Mouse (Mus musculus) embryonic facial prominence, embryonic 12.5 days (tissue): ENCODE measurements around the gene Lonp1. TPM values are rescaled to one million over a fixed set of nuclear protein-coding genes. Genes with fewer than 3 reads are reported as not detected.
"Not testable (repeated sequence)": the region's sequence is repeated elsewhere in the genome, so short reads cannot be mapped to it uniquely, and the experiment has no call there.

Experiments
- ATAC-seq: fragments of 200-750 bp; cut with Nextera tagmentation; 2 replicates; pipeline ENCODE4 v1.8.0; 2017; ENCODE audit not compliant: insufficient number of reproducible peaks, insufficient read depth, low FRiP score, low TSS enrichment
- H3K27ac ChIP-seq: fragments of 300-500 bp; sonication (generic); 2 replicates; pipeline ENCODE4 v1.5.1; 2016; ENCODE audit warnings: mild to moderate bottlenecking
- H3K27me3 ChIP-seq: fragments of 300-500 bp; sonication (generic); 2 replicates; pipeline ENCODE4 v1.6.1; 2016; ENCODE audit warnings: mild to moderate bottlenecking, moderate library complexity
- H3K36me3 ChIP-seq: fragments of 300-500 bp; sonication (generic); 2 replicates; pipeline ENCODE4 v1.6.1; 2016; ENCODE audit warnings: mild to moderate bottlenecking
- H3K4me1 ChIP-seq: fragments of 300-500 bp; sonication (generic); 2 replicates; pipeline ENCODE4 v1.6.1; 2016
- H3K4me2 ChIP-seq: fragments of 300-500 bp; sonication (generic); replicated peaks from 2 replicates; pipeline ENCODE4 v1.6.1; 2016; ENCODE audit warnings: mild to moderate bottlenecking, moderate library complexity
- H3K4me3 ChIP-seq: fragments of 300-500 bp; sonication (generic); 2 replicates; pipeline ENCODE4 v1.5.1; 2016; ENCODE audit warnings: mild to moderate bottlenecking
- H3K9ac ChIP-seq: fragments of 300-500 bp; sonication (generic); 2 replicates; pipeline ENCODE4 v1.6.1; 2016; ENCODE audit warnings: mild to moderate bottlenecking, moderate library complexity
- H3K9me3 ChIP-seq: fragments of 300-500 bp; sonication (generic); 2 replicates; pipeline ENCODE4 v1.6.1; 2016; ENCODE audit warnings: mild to moderate bottlenecking, moderate library complexity
- WGBS: fragments of 180-500 bp; shearing (Covaris S2); methylation state at CpG from one replicate; pipeline ENCODE4 v1.1.7; 2016; 5-methylcytosine and 5-hydroxymethylcytosine counted together
- polyA plus RNA-seq: library from polyadenylated mRNA; unstranded; fragments of >200 nt; fragmentation: Nextera tagmentation; extraction: Ambion mirVana; gene quantifications from 2 replicates; pipeline ENCODE4 v1.2.1, GENCODE M21; 2016

The Lonp1 gene
- polyA plus RNA-seq, 1 experiment from 2014 or later = 66.9 TPM

- Histone ChIP-seq H3K36me3 (no peaks in the 10 kb centered on the region), H3K9me3 (no peaks in the 10 kb centered on the region), H3K9ac (no peak overlapping the region), H3K4me1 (no peaks in the 10 kb centered on the region), H3K4me3 (no peak overlapping the region), H3K4me2 (no peak overlapping the region), H3K27ac (no peak overlapping the region), H3K27me3 (no peaks in the 10 kb centered on the region)
- WGBS = 79% methylated on average over 3 of the region's 3 CpGs
- ATAC-seq = no peak
Observed at GRCm38 (mm10) chr17:56655311-56655710, 28.6 kb upstream of the Lonp1 start.

DNA sequence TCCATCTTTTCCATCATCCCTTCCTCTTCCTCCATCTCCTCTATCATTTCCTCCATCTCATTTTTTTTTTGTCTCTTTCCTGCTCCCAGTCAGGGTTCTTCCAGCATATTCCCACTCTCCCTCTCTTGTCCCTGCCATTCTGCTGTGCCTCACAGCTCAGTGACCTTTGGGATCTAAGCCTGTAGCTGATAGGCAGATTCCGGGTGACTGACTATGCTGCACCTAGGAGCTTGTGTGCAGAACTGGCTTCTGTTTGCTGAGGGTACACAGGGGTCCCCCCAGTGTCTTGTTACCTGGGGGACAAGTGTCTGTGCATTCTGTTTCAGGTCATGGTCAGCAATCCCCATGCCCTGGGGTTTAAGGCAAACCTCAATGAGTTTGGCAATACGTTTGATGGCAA, 28.1 kb upstream of the Lonp1 start:
- 73% methylated on average over 2 of the region's 2 CpGs for WGBS
- H3K4me3 ChIP-seq = no peak overlapping the region
- H3K9ac ChIP-seq = no peak overlapping the region; the same call in 1 of the 2 replicates
- H3K9me3 ChIP-seq = no peaks in the 10 kb centered on the region
- H3K27ac ChIP-seq = no peak overlapping the region
- no peak for ATAC-seq
- H3K27me3 ChIP-seq = no peaks in the 10 kb centered on the region
- no peaks in the 10 kb centered on the region for H3K4me1 ChIP-seq
- H3K36me3 ChIP-seq = no peaks in the 10 kb centered on the region
- H3K4me2 ChIP-seq = no peak overlapping the region

GRCm38 (mm10) chr17:56651801-56652200, 25.1 kb upstream of the Lonp1 start:
- Histone ChIP-seq H3K4me1 (no peaks in the 10 kb centered on the region), H3K9me3 (no peaks in the 10 kb centered on the region), H3K36me3 (no peaks in the 10 kb centered on the region), H3K4me2 (no peak overlapping the region), H3K4me3 (no peak overlapping the region), H3K27ac (no peak overlapping the region), H3K27me3 (no peaks in the 10 kb centered on the region), H3K9ac (no peak overlapping the region)
- no peak for ATAC-seq
- 34% methylated on average over 10 of the region's 10 CpGs for WGBS

DNA sequence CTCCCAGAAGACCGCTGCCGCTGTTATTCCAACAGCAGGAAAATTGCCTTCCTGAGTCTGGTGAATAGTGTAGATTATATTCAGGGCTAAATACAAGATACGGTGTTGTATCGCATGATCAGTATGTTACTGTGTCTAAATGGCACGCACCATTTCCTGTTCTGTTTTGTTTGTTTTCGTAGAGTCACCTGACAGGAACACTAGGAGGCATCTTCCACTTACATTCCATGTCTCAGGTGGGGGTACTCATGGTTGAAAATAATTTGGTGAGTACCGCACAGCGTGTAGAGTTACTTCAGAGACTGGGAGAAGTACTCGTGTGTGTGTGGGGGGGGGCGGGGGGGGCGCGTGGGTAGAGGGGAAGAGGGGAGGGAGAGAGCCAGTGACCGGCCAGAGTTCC, 20.9 kb upstream of the Lonp1 start:
- Histone ChIP-seq H3K9me3 (no peaks in the 10 kb centered on the region), H3K9ac (no peak overlapping the region), H3K4me3 (no peak overlapping the region), H3K27ac (no peak overlapping the region), H3K4me2 (no peak overlapping the region), H3K4me1 (no peaks in the 10 kb centered on the region), H3K27me3 (no peaks in the 10 kb centered on the region), H3K36me3 (no peaks in the 10 kb centered on the region)
- ATAC-seq = no peak
- WGBS = 61% methylated on average over 13 of the region's 13 CpGs

DNA sequence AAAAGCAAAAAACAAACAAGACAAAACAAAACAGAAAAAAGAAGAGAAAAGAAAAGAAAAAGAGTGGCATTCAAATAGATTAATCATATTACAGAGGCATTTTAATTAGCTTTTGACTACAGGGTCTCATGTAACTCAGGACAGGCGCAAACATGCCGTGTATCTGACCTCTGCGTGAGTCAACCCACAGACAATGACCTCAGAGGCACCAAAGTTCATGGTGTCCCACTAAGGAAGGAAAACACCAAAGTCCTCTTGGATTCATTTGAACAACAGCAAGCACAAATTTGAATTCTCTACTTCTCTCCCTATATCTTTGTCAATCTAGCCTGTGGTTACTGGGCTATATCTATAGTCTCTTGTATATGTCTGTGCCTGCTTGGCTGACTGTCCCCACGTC, 16.6 kb upstream of the Lonp1 start:
- no peaks in the 10 kb centered on the region for H3K27me3 ChIP-seq
- H3K4me2 ChIP-seq = no peak overlapping the region
- no peaks in the 10 kb centered on the region for H3K4me1 ChIP-seq
- no peak overlapping the region for H3K27ac ChIP-seq
- H3K9ac ChIP-seq = no peak overlapping the region
- H3K4me3 ChIP-seq = no peak overlapping the region
- H3K9me3 ChIP-seq = no peaks in the 10 kb centered on the region
- ATAC-seq = no peak
- WGBS = 83% methylated on average over 4 of the region's 4 CpGs
- no peaks in the 10 kb centered on the region for H3K36me3 ChIP-seq

DNA sequence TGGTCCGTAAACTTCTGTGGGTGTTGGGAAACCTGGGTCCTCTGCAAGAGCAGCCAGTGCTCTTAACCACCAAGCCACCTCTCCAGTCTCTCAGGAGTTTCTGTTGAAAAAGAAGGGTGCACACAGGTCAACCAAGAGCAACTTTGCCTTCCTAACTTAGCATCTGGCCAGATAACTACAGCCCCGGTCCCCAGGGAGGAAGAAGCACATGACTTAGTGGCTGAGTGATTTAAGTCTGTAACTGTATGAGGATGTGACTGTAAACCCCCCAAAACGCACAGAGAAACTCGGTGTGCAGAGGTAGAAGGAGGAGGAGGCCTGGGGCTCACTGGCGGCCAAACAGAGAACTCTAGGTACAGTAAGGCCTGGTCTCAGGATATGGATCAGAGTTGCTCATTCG, 7.3 kb upstream of the Lonp1 start:
- Histone ChIP-seq H3K27me3 (no peaks in the 10 kb centered on the region), H3K4me1 (no peaks in the 10 kb centered on the region), H3K36me3 (no peaks in the 10 kb centered on the region), H3K9ac (no peak overlapping the region), H3K4me2 (no peak overlapping the region), H3K9me3 (no peaks in the 10 kb centered on the region), H3K27ac (no peak overlapping the region), H3K4me3 (no peak overlapping the region)
- WGBS = 85% methylated on average over 6 of the region's 6 CpGs
- no peak for ATAC-seq

DNA sequence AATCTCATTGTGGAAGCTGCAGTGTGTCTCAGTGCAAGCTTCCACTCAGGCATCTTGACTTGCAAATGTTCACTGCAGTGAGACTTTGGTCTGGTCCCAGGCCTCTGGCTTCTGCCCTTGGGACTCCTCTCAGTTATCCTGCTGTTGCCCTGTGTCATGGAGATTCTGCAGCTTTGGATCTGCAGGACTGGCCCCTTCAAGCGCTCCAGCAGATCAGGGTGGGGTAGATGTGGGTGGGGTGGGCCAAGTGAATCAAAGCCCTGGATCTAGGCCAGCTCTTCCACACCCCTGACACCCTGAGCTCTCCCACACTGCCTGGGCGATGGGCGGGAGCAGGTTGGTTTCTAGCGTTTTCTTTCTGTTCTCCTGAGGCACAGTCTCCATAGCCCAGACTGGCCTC, 5.1 kb upstream of the Lonp1 start:
- Histone ChIP-seq H3K36me3 (no peaks in the 10 kb centered on the region), H3K27ac (no peak overlapping the region), H3K4me2 (no peak overlapping the region), H3K4me1 (0 out of 2 replicates have a peak, but pooled peaks cover 6% of the 10 kb centered on the region), H3K4me3 (no peak overlapping the region), H3K27me3 (no peaks in the 10 kb centered on the region), H3K9me3 (no peaks in the 10 kb centered on the region), H3K9ac (no peak overlapping the region)
- 63% methylated on average over 4 of the region's 4 CpGs for WGBS
- no peak for ATAC-seq

GRCm38 (mm10) chr17:56629800-56630781, 3.4 kb upstream of the Lonp1 start:
- H3K9me3 ChIP-seq, H3K27ac ChIP-seq, H3K36me3 ChIP-seq, H3K9ac ChIP-seq, ATAC-seq, H3K4me2 ChIP-seq, H3K27me3 ChIP-seq, H3K4me3 ChIP-seq: not testable (repeated sequence)
- H3K4me1 ChIP-seq = peaks cover 17% of the 10 kb centered on the region
- 82% methylated on average over 27 of the region's 27 CpGs for WGBS

GRCm38 (mm10) chr17:56627530-56628277, 1.0 kb upstream of the Lonp1 start, which contains the start of gene Catsperd:
Gene Catsperd (plus strand): TSS chr17:56628143.
- H3K4me1 ChIP-seq = peaks cover 17% of the 10 kb centered on the region
- H3K9me3 ChIP-seq = no peaks in the 10 kb centered on the region
- peak within 1 kb of the TSS; percentile 80 for H3K27ac ChIP-seq
- peak within 1 kb of the TSS; percentile 35 for H3K9ac ChIP-seq
- ATAC-seq = peak; percentile 58
- peak within 1 kb of the TSS; percentile 94 for H3K4me2 ChIP-seq
- H3K4me3 ChIP-seq = peak within 1 kb of the TSS; percentile 96
- no peaks in the 10 kb centered on the region for H3K27me3 ChIP-seq
- H3K36me3 ChIP-seq = peaks cover 8% of the 10 kb centered on the region
- 12% methylated on average over 26 of the region's 26 CpGs for WGBS

DNA sequence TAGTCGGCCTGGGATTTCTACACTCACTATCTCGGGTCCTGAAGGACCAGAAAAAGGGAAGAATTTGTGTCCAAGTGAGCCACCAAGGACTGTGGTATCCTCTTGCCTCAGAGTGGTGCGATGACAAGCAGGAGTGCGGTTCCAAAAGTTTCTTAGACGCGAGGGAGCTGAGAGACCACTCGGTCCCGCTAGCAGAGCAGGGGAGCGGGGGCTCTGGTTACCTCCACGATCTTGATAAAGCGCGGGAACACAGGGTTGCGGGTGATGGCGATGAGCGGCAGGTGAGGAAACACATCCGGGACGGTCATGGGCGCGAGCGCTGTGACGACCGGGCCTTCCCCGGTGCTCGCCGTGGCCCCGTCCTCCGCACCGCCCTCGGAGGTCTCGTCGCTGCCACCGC, 427 bp downstream of the Lonp1 start:
- Histone ChIP-seq H3K27ac (peak overlapping the region; percentile 70; the same call in 1 of the 2 replicates), H3K9me3 (no peaks in the 10 kb centered on the region), H3K36me3 (peaks cover 22% of the 10 kb centered on the region), H3K4me1 (peaks cover 17% of the 10 kb centered on the region), H3K27me3 (no peaks in the 10 kb centered on the region), H3K9ac (peak overlapping the region; percentile 92), H3K4me2 (peak overlapping the region; percentile 94), H3K4me3 (peak overlapping the region; percentile 96)
- under 1% methylated on average over 24 of the region's 32 CpGs for WGBS
- no peak for ATAC-seq

DNA sequence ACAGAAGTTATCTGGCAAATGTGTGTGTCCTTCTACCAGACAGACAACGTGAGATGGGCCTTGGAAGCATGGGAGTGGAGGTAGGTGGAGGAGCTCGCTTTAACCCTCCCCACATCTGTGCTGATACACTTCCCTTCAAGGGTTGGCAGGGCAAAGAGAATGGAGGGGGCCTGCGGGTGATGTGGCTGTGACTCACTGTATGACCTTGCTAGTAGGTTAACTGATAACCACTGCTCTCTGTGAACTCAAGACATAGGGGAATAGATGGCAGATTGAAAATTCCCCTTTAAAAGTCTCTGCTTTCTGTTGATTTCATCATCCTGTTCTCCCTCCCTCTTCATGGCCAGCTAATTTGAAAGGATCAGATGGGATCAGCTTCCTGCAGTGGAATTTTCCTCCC, 1.2 kb downstream of the Lonp1 start:
- ATAC-seq = no peak
- no peaks in the 10 kb centered on the region for H3K27me3 ChIP-seq
- H3K36me3 ChIP-seq = peaks cover 29% of the 10 kb centered on the region
- peak overlapping the region; percentile 94; the same call in 1 of the 2 replicates for H3K4me2 ChIP-seq
- H3K9me3 ChIP-seq = no peaks in the 10 kb centered on the region
- no peak overlapping the region for H3K27ac ChIP-seq
- H3K9ac ChIP-seq = no peak overlapping the region
- 70% methylated on average over 3 of the region's 3 CpGs for WGBS
- peaks cover 17% of the 10 kb centered on the region for H3K4me1 ChIP-seq
- peak overlapping the region; percentile 96; the same call in 1 of the 2 replicates for H3K4me3 ChIP-seq
